Mouse (Mus musculus) limb, embryonic 11.5 days (tissue): ENCODE measurements around the gene Prkra. TPM values are rescaled to one million over a fixed set of nuclear protein-coding genes. Genes with fewer than 3 reads are reported as not detected.

Source experiments
- ATAC-seq: fragments of 200-750 bp; cut with Nextera tagmentation; 2 replicates; pipeline ENCODE4 v1.8.0; 2017; ENCODE audit warnings: low read depth; ENCODE audit not compliant: insufficient number of reproducible peaks, low FRiP score, low TSS enrichment
- DNase-seq: peaks from one replicate; pipeline ENCODE4 v3.0.0-alpha.2; 2015; ENCODE audit warnings: low spot score
- H3K27ac ChIP-seq: fragments of 300-500 bp; sonication (generic); replicated peaks from 2 replicates; pipeline ENCODE4 v1.5.1; 2014; ENCODE audit warnings: low read depth, mild to moderate bottlenecking, low read length
- H3K27me3 ChIP-seq: fragments of 300-500 bp; sonication (generic); 2 replicates; pipeline ENCODE4 v1.6.1; 2014; ENCODE audit warnings: mild to moderate bottlenecking, low read length, mixed read lengths; ENCODE audit not compliant: control insufficient read depth, insufficient read depth
- H3K36me3 ChIP-seq: fragments of 300-500 bp; sonication (generic); 2 replicates; pipeline ENCODE4 v1.6.1; 2014; ENCODE audit warnings: mild to moderate bottlenecking, low read length, moderate library complexity, mixed read lengths; ENCODE audit not compliant: control insufficient read depth, insufficient read depth
- H3K4me1 ChIP-seq: fragments of 300-500 bp; sonication (generic); 2 replicates; pipeline ENCODE4 v1.6.1; 2014; ENCODE audit warnings: low read length, mixed read lengths; ENCODE audit not compliant: control insufficient read depth, insufficient read depth
- H3K4me2 ChIP-seq: fragments of 300-500 bp; sonication (generic); 2 replicates; pipeline ENCODE4 v1.6.1; 2014; ENCODE audit warnings: low read depth, mild to moderate bottlenecking, moderate library complexity; ENCODE audit not compliant: severe bottlenecking
- H3K4me3 ChIP-seq: fragments of 300-500 bp; sonication (generic); 2 replicates; pipeline ENCODE4 v1.5.1; 2014; ENCODE audit warnings: low read depth, low read length
- H3K9ac ChIP-seq: fragments of 300-500 bp; sonication (generic); 2 replicates; pipeline ENCODE4 v1.6.1; 2014; ENCODE audit warnings: mild to moderate bottlenecking, low read length
- H3K9me3 ChIP-seq: fragments of 300-500 bp; sonication (generic); 2 replicates; pipeline ENCODE4 v1.6.1; 2016; ENCODE audit warnings: low read length; ENCODE audit not compliant: control insufficient read depth
- WGBS: fragments of 180-500 bp; shearing (Covaris S2); extraction: QIAGEN DNeasy Blood & Tissue Kit; methylation state at CpG from one replicate; pipeline ENCODE4 v1.1.7; 2014; 5-methylcytosine and 5-hydroxymethylcytosine counted together
- polyA plus RNA-seq: library from polyadenylated mRNA; unstranded; fragments of >200 nt; fragmentation: Nextera tagmentation; extraction: Ambion mirVana; gene quantifications from 2 replicates; pipeline ENCODE4 v1.2.1, GENCODE M21; 2014

The Prkra gene
- polyA plus RNA-seq, 1 experiment from 2014 or later: 100 TPM

- H3K4me2 ChIP-seq: no peak overlapping the region
- ATAC-seq (no peak), DNase-seq (peak; percentile 41)
- H3K9me3 ChIP-seq: no peaks in the 10 kb centered on the region
- 52% methylated on average over 1 of the region's 1 CpGs for WGBS
- no peak overlapping the region for H3K4me3 ChIP-seq
- no peak overlapping the region for H3K27ac ChIP-seq
- H3K9ac ChIP-seq: no peak overlapping the region
- H3K36me3 ChIP-seq: no peaks in the 10 kb centered on the region
- no peaks in the 10 kb centered on the region for H3K27me3 ChIP-seq
- no peaks in the 10 kb centered on the region for H3K4me1 ChIP-seq
Measured at GRCm38 (mm10) chr2:76618078-76618477, 29.7 kb downstream of the Prkra start.

- no peaks in the 10 kb centered on the region for H3K27me3 ChIP-seq
- ATAC-seq: no peak
- DNase-seq: no peak
- H3K4me1 ChIP-seq: no peaks in the 10 kb centered on the region
- WGBS: 81% methylated on average over 3 of the region's 3 CpGs
- H3K9me3 ChIP-seq: no peaks in the 10 kb centered on the region
- H3K4me2 ChIP-seq: no peak overlapping the region
- no peak overlapping the region for H3K4me3 ChIP-seq
- no peaks in the 10 kb centered on the region for H3K36me3 ChIP-seq
- H3K9ac ChIP-seq: no peak overlapping the region
- no peak overlapping the region for H3K27ac ChIP-seq
Measured at GRCm38 (mm10) chr2:76611996-76612395, 35.8 kb downstream of the Prkra start.

- DNase-seq: no peak
- 82% methylated on average over 10 of the region's 10 CpGs for WGBS
- no peak for ATAC-seq
Measured at GRCm38 (mm10) chr2:76610326-76611104, 37.3 kb downstream of the Prkra start.

GRCm38 (mm10) chr2:76606704-76607103, 41.1 kb downstream of the Prkra start:
- Histone ChIP-seq H3K4me3 (no peak overlapping the region), H3K27ac (no peak overlapping the region), H3K9me3 (no peaks in the 10 kb centered on the region), H3K9ac (no peak overlapping the region), H3K4me2 (no peak overlapping the region), H3K4me1 (no peaks in the 10 kb centered on the region), H3K27me3 (no peaks in the 10 kb centered on the region), H3K36me3 (no peaks in the 10 kb centered on the region)
- 72% methylated on average over 3 of the region's 3 CpGs for WGBS
- no peak for DNase-seq
- ATAC-seq: no peak

More at GRCm38 (mm10) chr2:76610326-76611104, 37.3 kb downstream of the Prkra start:
- Histone ChIP-seq H3K27me3 (no peaks in the 10 kb centered on the region), H3K36me3 (no peaks in the 10 kb centered on the region), H3K4me2 (no peak overlapping the region), H3K9me3 (no peaks in the 10 kb centered on the region), H3K4me3 (no peak overlapping the region), H3K4me1 (no peaks in the 10 kb centered on the region), H3K27ac (no peak overlapping the region), H3K9ac (no peak overlapping the region)

- Histone ChIP-seq H3K4me3 (no peak overlapping the region), H3K9ac (no peak overlapping the region), H3K27ac (no peak overlapping the region), H3K27me3 (no peaks in the 10 kb centered on the region), H3K4me1 (no peaks in the 10 kb centered on the region), H3K9me3 (no peaks in the 10 kb centered on the region), H3K4me2 (no peak overlapping the region), H3K36me3 (no peaks in the 10 kb centered on the region)
- no peak for ATAC-seq
- WGBS: 90% methylated on average over 1 of the region's 1 CpGs
- DNase-seq: no peak
Measured at GRCm38 (mm10) chr2:76602256-76602655, 45.6 kb downstream of the Prkra start.

GRCm38 (mm10) chr2:76599214-76599613, 48.6 kb downstream of the Prkra start:
- 58% methylated on average over 5 of the region's 5 CpGs for WGBS
- Histone ChIP-seq H3K4me3 (no peak overlapping the region), H3K27me3 (no peaks in the 10 kb centered on the region), H3K4me1 (no peaks in the 10 kb centered on the region), H3K9me3 (no peaks in the 10 kb centered on the region), H3K9ac (no peak overlapping the region), H3K4me2 (no peak overlapping the region), H3K36me3 (no peaks in the 10 kb centered on the region), H3K27ac (no peak overlapping the region)
- no peak for DNase-seq
- ATAC-seq: no peak

GRCm38 (mm10) chr2:76597521-76597920, 50.3 kb downstream of the Prkra start:
- Histone ChIP-seq H3K27me3 (no peaks in the 10 kb centered on the region), H3K4me1 (no peaks in the 10 kb centered on the region), H3K4me2 (no peak overlapping the region), H3K36me3 (no peaks in the 10 kb centered on the region), H3K9ac (no peak overlapping the region), H3K4me3 (no peak overlapping the region), H3K27ac (no peak overlapping the region), H3K9me3 (no peaks in the 10 kb centered on the region)
- no peak for ATAC-seq
- no peak for DNase-seq
- WGBS: 83% methylated on average over 11 of the region's 11 CpGs

GRCm38 (mm10) chr2:76592401-76592924, 55.4 kb downstream of the Prkra start:
- WGBS: 67% methylated on average over 3 of the region's 3 CpGs
- Histone ChIP-seq H3K4me1 (no peaks in the 10 kb centered on the region), H3K4me2 (no peak overlapping the region), H3K9ac (no peak overlapping the region), H3K9me3 (no peaks in the 10 kb centered on the region), H3K4me3 (no peak overlapping the region), H3K27ac (no peak overlapping the region), H3K27me3 (no peaks in the 10 kb centered on the region), H3K36me3 (no peaks in the 10 kb centered on the region)
- ATAC-seq: no peak
- DNase-seq: no peak
